Comparison of ENCODE assay signal across 12 mouse cellular contexts in the genomic region with DNA sequence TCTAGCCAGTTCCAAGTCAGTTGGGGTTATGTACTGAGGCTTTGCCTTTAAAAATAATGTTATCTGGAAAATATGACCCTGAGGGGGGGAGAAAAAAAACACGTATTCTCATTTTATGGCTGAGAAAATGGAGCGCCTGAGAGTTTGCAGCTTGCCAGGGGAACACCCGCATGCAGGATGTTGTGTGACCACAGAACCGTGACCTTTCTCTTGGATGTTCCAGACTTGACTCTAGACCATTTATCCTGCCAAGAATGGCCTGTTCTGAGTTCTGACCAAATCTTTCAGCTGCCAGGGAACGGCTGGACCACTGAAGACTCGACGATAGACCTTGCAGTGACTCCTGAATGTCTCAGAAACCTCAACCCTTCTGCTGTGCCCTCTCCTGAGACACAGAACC. TPM values are rescaled to one million over a fixed set of nuclear protein-coding genes. Genes with fewer than 3 reads are reported as not detected.
DNase-seq lines count a peak whose midpoint lies in the region; ATAC-seq lines count a peak whose summit lies in the region.
"Had no signal": no experiment of that assay in that cellular context is flagged by ENCODE, and none has a peak within 500 bp of the region (broad histone marks: within the 10 kb centered on the region; RNA-seq: fewer than 3 reads in every experiment).

No protein-coding gene starts in this region.

- DNase-seq in gastrocnemius, postnatal 25 days, result peak; percentile 50
- no peak for DNase-seq in gastrocnemius, postnatal 10 days
- DNase-seq in 3T3-L1 (ENCODE audit: low read depth, low spot score), result peak; percentile 45
- peak; percentile 62 to 78 for DNase-seq in kidney, postnatal 25 days
- DNase-seq in right cerebral cortex, postnatal 36 days (ENCODE audit: low spot score in 2 of 2), result no peak
- DNase-seq: liver, embryonic 13.5 days had no signal

- no peaks in the 10 kb centered on the region for H3K27me3 ChIP-seq in heart, embryonic 13.5 days (replicated peaks)
- H3K27me3 ChIP-seq in midbrain, embryonic 16.5 days (ENCODE audit: control insufficient read depth, insufficient read depth, low read depth, low read length), result no peaks in the 10 kb centered on the region

- no peak for ATAC-seq in heart, embryonic 13.5 days (ENCODE audit: extremely low read depth, insufficient number of reproducible peaks, low FRiP score, low TSS enrichment)
- ATAC-seq in midbrain, embryonic 16.5 days, result no peak
- ATAC-seq in activated CD4-positive, CD25-positive, alpha-beta regulatory T cell, adult 4 months, result no peak
- ATAC-seq: intestine, postnatal 0 days had no signal

- no peaks in the 10 kb centered on the region for H3K36me3 ChIP-seq in heart, embryonic 13.5 days
- no peaks in the 10 kb centered on the region for H3K36me3 ChIP-seq in midbrain, embryonic 16.5 days (ENCODE audit: control insufficient read depth, insufficient read depth, low read length)
- H3K36me3 ChIP-seq: liver, embryonic 13.5 days had no signal

- no peak overlapping the region for H3K4me2 ChIP-seq in heart, embryonic 13.5 days
- H3K4me2 ChIP-seq in midbrain, embryonic 16.5 days (ENCODE audit: low read length), result no peak overlapping the region
- H3K4me2 ChIP-seq: liver, embryonic 13.5 days had no signal

- no peaks in the 10 kb centered on the region for H3K9me3 ChIP-seq in heart, embryonic 13.5 days
- no peaks in the 10 kb centered on the region for H3K9me3 ChIP-seq in midbrain, embryonic 16.5 days (replicated peaks; ENCODE audit: control insufficient read depth, low read length, poor library complexity, severe bottlenecking)
- H3K9me3 ChIP-seq: liver, embryonic 13.5 days had no signal

- H3K4me3 ChIP-seq in heart, embryonic 13.5 days, result no peak overlapping the region
- no peak overlapping the region for H3K4me3 ChIP-seq in midbrain, embryonic 16.5 days (ENCODE audit: low read depth, low read length)
- H3K4me3 ChIP-seq: liver, embryonic 13.5 days had no signal

- peaks cover 6% of the 10 kb centered on the region; the same call in 1 of the 2 replicates for H3K4me1 ChIP-seq in heart, embryonic 13.5 days
- no peaks in the 10 kb centered on the region for H3K4me1 ChIP-seq in midbrain, embryonic 16.5 days (ENCODE audit: control insufficient read depth, insufficient read depth, low read length)
- H3K4me1 ChIP-seq: liver, embryonic 13.5 days had no signal

- WGBS in heart, embryonic 13.5 days, result 66% methylated on average over 7 of the region's 7 CpGs
- 80% methylated on average over 7 of the region's 7 CpGs for WGBS in midbrain, embryonic 16.5 days

- H3K27ac ChIP-seq in heart, embryonic 13.5 days (replicated peaks), result peak overlapping the region; percentile 80; the same call in 1 of the 2 replicates
- no peak overlapping the region for H3K27ac ChIP-seq in midbrain, embryonic 16.5 days (ENCODE audit: low read length)
- H3K27ac ChIP-seq: liver, embryonic 13.5 days had no signal

- no peak overlapping the region for H3K9ac ChIP-seq in heart, embryonic 13.5 days
- H3K9ac ChIP-seq in midbrain, embryonic 16.5 days (ENCODE audit: low read depth, low read length), result no peak overlapping the region
- H3K9ac ChIP-seq: liver, embryonic 13.5 days had no signal

RNA-seq across cellular contexts. Expression of a gene that starts 11.9 kb away (rescaled TPM):
- total RNA-seq in gastrocnemius, postnatal 25 days (2021), result 10 to 100 TPM; 13.1 to 16.5 TPM
- total RNA-seq in gastrocnemius, postnatal 10 days (2021), result 10 to 100 TPM; 18.0 to 20.4 TPM
- 2.7 and 2.9 TPM in 2 replicates for polyA plus RNA-seq in heart, embryonic 13.5 days (2015; fragmentation: Nextera tagmentation; extraction: Ambion mirVana)
- polyA plus RNA-seq in midbrain, embryonic 16.5 days (2015; fragmentation: Nextera tagmentation; extraction: Ambion mirVana), result 0.23 and 0.46 TPM in 2 replicates
- under 1 TPM in 1 of 2 experiments, not detected in 1; 0.13 TPM for polyA plus RNA-seq in activated CD4-positive, CD25-positive, alpha-beta regulatory T cell, adult 4 months (2017; shearing (Covaris generic))

RNA-seq across cellular contexts. Expression of a gene that starts 24.9 kb away (rescaled TPM):
- total RNA-seq in gastrocnemius, postnatal 25 days (2021), result 10 to 100 TPM; 17.6 to 29.5 TPM
- total RNA-seq in gastrocnemius, postnatal 10 days (2021), result 10 to 100 TPM; 76.8 to 83.7 TPM
- 2.9 and 3.8 TPM in 2 replicates for polyA plus RNA-seq in heart, embryonic 13.5 days (2015; fragmentation: Nextera tagmentation; extraction: Ambion mirVana)
- 57.4 and 64.6 TPM in 2 replicates for polyA plus RNA-seq in midbrain, embryonic 16.5 days (2015; fragmentation: Nextera tagmentation; extraction: Ambion mirVana)
- polyA plus RNA-seq in activated CD4-positive, CD25-positive, alpha-beta regulatory T cell, adult 4 months (2017; shearing (Covaris generic)), result under 1 TPM in 1 of 2 experiments, not detected in 1; 0.36 TPM

RNA-seq across cellular contexts. Expression of a gene that starts 35.1 kb away (rescaled TPM):
- 1 to 10 TPM; 1.2 to 2.1 TPM for total RNA-seq in gastrocnemius, postnatal 25 days (2021)
- 1 to 10 TPM; 1.1 to 1.5 TPM for total RNA-seq in gastrocnemius, postnatal 10 days (2021)
- polyA plus RNA-seq in heart, embryonic 13.5 days (2015; fragmentation: Nextera tagmentation; extraction: Ambion mirVana), result 10.6 and 11.0 TPM in 2 replicates
- 31.8 and 39.9 TPM in 2 replicates for polyA plus RNA-seq in midbrain, embryonic 16.5 days (2015; fragmentation: Nextera tagmentation; extraction: Ambion mirVana)
- polyA plus RNA-seq in activated CD4-positive, CD25-positive, alpha-beta regulatory T cell, adult 4 months (2017; shearing (Covaris generic)), result 1 to 10 TPM; 2.5 to 3.7 TPM

RNA-seq across cellular contexts. Expression of a gene that starts 47.9 kb away (rescaled TPM):
- total RNA-seq in gastrocnemius, postnatal 25 days (2021), result not detected
- not detected for total RNA-seq in gastrocnemius, postnatal 10 days (2021)
- polyA plus RNA-seq in heart, embryonic 13.5 days (2015; fragmentation: Nextera tagmentation; extraction: Ambion mirVana), result not detected in 2 replicates
- polyA plus RNA-seq in midbrain, embryonic 16.5 days (2015; fragmentation: Nextera tagmentation; extraction: Ambion mirVana), result not detected in 2 replicates
- not detected for polyA plus RNA-seq in activated CD4-positive, CD25-positive, alpha-beta regulatory T cell, adult 4 months (2017; shearing (Covaris generic))
- polyA plus RNA-seq: frontal cortex, adult 2 months; hindbrain, embryonic 11.5 days; liver, embryonic 13.5 days had no signal

RNA-seq across cellular contexts. Expression of a gene that starts 54.4 kb away (rescaled TPM):
- total RNA-seq in gastrocnemius, postnatal 25 days (2021), result not detected
- not detected for total RNA-seq in gastrocnemius, postnatal 10 days (2021)
- polyA plus RNA-seq in heart, embryonic 13.5 days (2015; fragmentation: Nextera tagmentation; extraction: Ambion mirVana), result 1.2 TPM in 1 of 2 replicates, not detected in the other
- not detected in 2 replicates for polyA plus RNA-seq in midbrain, embryonic 16.5 days (2015; fragmentation: Nextera tagmentation; extraction: Ambion mirVana)
- not detected for polyA plus RNA-seq in activated CD4-positive, CD25-positive, alpha-beta regulatory T cell, adult 4 months (2017; shearing (Covaris generic))
- polyA plus RNA-seq: frontal cortex, adult 2 months; liver, embryonic 13.5 days had no signal

Comparison
In these comparisons a context has a peak if more than half of its experiments do, and no peak if none do; other contexts are left out.
1. DNase-seq: peak in gastrocnemius, postnatal 25 days (single experiment), 3T3-L1 (single experiment) and kidney, postnatal 25 days (2 of 2); none in gastrocnemius, postnatal 10 days (single experiment) and right cerebral cortex, postnatal 36 days (0 of 2).
2. RNA of a gene that starts 24.9 kb away (polyA plus RNA-seq): 57.4 to 64.6 TPM in midbrain, embryonic 16.5 days; 2.9 to 3.8 TPM in heart, embryonic 13.5 days and 0.36 TPM in activated CD4-positive, CD25-positive, alpha-beta regulatory T cell, adult 4 months; every median in the first group is over 10 times any median in the second.